Mouse (Mus musculus) layer of hippocampus, adult 8-10 months (tissue): ENCODE measurements around the gene Qser1. TPM values are rescaled to one million over a fixed set of nuclear protein-coding genes. Genes with fewer than 3 reads are reported as not detected.
A peak's percentile ranks its signal among the peaks of the same experiment; 100 is the strongest.
"Not testable (repeated sequence)": the region's sequence is repeated elsewhere in the genome, so short reads cannot be mapped to it uniquely, and the experiment has no call there.

ENCODE experiments used
- DNase-seq, 2 experiments: peaks; one replicate each; pipeline ENCODE4 v3.0.0; 2022; ENCODE audit warnings: low spot score in 2 of 2
- total RNA-seq, 4 experiments: library from RNA; stranded (reverse); gene quantifications; 2 replicates each; pipeline ENCODE4 v1.2.4; 2022

The Qser1 gene
- total RNA-seq: 10 to 100 TPM; 10.3 to 12.0 (median 11.2) TPM

GRCm38 (mm10) chr2:104816371-104816827 is at the start of gene Qser1:
Gene Qser1 (minus strand): TSS chr2:104816760.
- peak in 1 of 2 experiments; percentile 7 for DNase-seq

- no peak for DNase-seq
Observed at GRCm38 (mm10) chr2:104864176-104864860, 47.8 kb upstream of the Qser1 start.

GRCm38 (mm10) chr2:104860426-104860825 is 43.9 kb upstream of the Qser1 start:
- DNase-seq: no peak

- no peak for DNase-seq
Observed at GRCm38 (mm10) chr2:104859060-104859459, 42.5 kb upstream of the Qser1 start.

- not testable (repeated sequence) for DNase-seq
Observed at GRCm38 (mm10) chr2:104858083-104858482, 41.5 kb upstream of the Qser1 start.

- DNase-seq: no peak
Observed at GRCm38 (mm10) chr2:104856218-104856617, 39.7 kb upstream of the Qser1 start.

GRCm38 (mm10) chr2:104855732-104856131 is 39.2 kb upstream of the Qser1 start:
- no peak for DNase-seq

GRCm38 (mm10) chr2:104854836-104855235 is 38.3 kb upstream of the Qser1 start:
- DNase-seq: no peak

- no peak for DNase-seq
Observed at GRCm38 (mm10) chr2:104852546-104852945, 36.0 kb upstream of the Qser1 start.

GRCm38 (mm10) chr2:104851686-104852085 is 35.1 kb upstream of the Qser1 start:
- no peak for DNase-seq

- DNase-seq: no peak
Observed at GRCm38 (mm10) chr2:104849991-104850359, 33.4 kb upstream of the Qser1 start.

- DNase-seq: peak in 1 of 2 experiments; percentile 17
Observed at GRCm38 (mm10) chr2:104849276-104849990, 32.9 kb upstream of the Qser1 start, which contains the start of gene Prrg4. Gene Prrg4 (minus strand): TSS chr2:104849876.

- DNase-seq: no peak
Observed at GRCm38 (mm10) chr2:104848235-104849161, 31.9 kb upstream of the Qser1 start.

- no peak for DNase-seq
Observed at GRCm38 (mm10) chr2:104847645-104848044, 31.1 kb upstream of the Qser1 start.

GRCm38 (mm10) chr2:104846638-104847414 is 30.3 kb upstream of the Qser1 start:
- no peak for DNase-seq

- DNase-seq: no peak
Observed at GRCm38 (mm10) chr2:104842559-104842958, 26.0 kb upstream of the Qser1 start.

GRCm38 (mm10) chr2:104841736-104842135 is 25.2 kb upstream of the Qser1 start:
- DNase-seq: no peak

- DNase-seq: no peak
Observed at GRCm38 (mm10) chr2:104840974-104841373, 24.4 kb upstream of the Qser1 start.

- no peak for DNase-seq
Observed at GRCm38 (mm10) chr2:104832486-104832885, 15.9 kb upstream of the Qser1 start.

- no peak for DNase-seq
Observed at GRCm38 (mm10) chr2:104826191-104826590, 9.6 kb upstream of the Qser1 start.

- not testable (repeated sequence) for DNase-seq
Observed at GRCm38 (mm10) chr2:104818763-104819162, 2.2 kb upstream of the Qser1 start.
